Mouse (Mus musculus) c-Kit-positive CD71-positive TER-119-positive erythroid progenitor cells, embryonic 14.5 days (primary cell): Measurements from ENCODE around the gene Kxd1.
A peak's percentile ranks its signal among the peaks of the same experiment; 100 is the strongest.

Experiments used
- DNase-seq: peaks from one replicate; pipeline ENCODE4 v3.0.0-alpha.2; 2013; ENCODE audit warnings: low spot score

Kxd1 gene

DNA sequence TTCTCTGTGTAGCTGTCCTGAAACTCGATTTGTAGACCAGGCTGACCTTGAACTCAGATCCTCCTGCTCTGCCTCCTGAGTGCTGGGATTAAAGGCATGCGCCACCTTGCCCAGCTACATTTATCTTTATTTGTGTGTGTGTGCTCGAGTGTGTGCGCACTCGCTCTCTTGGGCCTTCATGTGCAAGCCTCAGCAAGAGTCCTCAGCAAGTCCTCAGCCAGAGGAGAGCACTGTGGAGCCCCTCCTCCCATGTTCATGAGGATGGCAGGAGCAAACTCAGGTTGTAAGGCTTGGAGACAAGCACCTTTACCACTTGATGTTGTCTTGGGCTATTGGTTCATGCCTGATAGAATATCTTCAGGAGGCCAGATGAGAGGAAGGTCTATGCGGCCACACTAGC lies 20.0 kb upstream of the Kxd1 start:
- no peak for DNase-seq

DNA sequence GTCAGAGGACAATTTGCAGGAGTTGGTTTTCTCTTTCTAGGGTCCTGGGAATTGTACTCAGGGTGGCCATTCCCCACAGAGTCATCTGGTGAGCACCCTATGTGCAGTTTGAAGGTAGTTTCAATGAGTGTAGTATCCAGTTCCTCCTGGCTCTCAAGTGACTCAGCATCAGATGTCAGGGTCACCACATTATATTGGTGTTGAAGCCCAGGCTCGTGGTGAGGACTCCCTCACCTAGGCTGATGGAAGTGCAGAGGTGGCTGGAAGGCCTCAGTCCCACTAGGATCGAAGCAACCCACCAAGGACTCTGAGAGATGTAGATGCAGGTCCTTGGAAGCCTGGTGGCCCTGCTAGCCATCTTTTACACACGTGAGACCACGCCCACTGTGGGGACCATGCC lies 18.7 kb upstream of the Kxd1 start:
- no peak for DNase-seq

DNA sequence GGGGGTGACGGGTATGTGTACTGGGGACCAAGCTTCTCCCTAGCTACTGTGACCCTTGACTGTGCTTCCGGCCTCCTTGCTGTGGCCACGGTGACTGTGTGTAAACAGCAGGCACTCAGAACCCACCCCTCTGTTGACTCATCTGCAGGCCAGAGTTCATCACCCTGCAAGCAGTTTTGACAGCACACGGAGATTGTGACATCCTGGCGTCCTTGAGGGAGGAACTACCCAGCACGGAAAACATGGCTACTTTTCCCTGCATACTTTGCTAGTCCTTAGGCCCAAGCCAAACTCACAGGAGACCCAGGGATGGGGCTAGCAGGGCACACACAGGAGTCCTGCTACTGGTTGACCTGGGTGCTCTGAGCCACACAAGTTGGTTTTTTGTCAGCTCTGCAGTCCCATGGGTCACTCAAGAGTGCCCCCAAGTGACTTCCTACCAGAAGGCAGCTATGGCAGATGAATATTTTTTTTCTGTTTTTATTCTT lies 16.5 kb upstream of the Kxd1 start:
- no peak for DNase-seq

DNA sequence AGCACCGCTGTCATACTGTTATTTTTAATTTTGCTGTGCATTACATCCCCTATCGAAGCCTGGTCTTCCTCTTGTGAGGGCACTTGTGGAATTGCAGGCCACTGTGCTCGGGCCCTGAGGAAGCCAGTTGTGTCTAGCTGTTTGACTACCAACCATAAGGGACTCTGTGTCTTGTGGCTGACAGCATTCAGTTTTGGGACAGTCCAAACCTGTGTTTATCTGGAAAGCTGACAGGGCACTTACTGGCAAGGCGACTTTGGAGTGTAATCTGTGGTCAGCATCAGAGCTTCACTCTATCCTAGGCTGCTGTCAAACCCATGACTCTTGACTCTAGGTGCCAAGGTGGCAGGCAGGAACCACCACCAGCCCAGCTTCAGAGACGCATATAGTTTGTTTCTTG lies 13.3 kb upstream of the Kxd1 start:
- DNase-seq: no peak

DNA sequence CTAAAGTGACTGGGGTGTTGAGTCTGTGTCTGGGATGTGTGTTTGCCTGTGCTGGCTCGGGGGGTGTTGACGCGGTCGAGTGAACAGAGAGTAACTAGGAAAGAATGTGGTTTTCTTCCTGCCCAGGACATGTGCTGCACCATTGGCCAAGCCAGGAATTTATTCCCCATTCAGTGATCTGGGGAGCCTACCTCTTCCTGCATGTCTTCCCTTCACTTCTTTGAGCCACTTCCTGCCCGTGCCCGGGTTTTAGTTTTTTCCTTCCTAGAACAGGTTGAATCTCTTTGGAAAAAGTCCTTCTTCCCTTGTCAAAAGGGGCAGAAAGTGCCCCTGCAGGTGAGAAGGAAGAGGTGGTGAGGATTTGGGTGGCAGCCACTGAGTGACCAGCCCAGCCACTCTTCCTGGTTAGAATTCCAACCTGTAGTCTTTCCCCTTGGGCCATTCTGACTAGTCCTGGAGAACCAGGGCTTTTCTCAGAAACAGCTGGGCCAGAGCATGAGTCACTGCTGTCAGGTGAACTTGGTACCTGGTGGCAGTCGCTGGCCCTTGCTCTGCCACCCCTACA lies 12.8 kb upstream of the Kxd1 start:
- DNase-seq: no peak

DNA sequence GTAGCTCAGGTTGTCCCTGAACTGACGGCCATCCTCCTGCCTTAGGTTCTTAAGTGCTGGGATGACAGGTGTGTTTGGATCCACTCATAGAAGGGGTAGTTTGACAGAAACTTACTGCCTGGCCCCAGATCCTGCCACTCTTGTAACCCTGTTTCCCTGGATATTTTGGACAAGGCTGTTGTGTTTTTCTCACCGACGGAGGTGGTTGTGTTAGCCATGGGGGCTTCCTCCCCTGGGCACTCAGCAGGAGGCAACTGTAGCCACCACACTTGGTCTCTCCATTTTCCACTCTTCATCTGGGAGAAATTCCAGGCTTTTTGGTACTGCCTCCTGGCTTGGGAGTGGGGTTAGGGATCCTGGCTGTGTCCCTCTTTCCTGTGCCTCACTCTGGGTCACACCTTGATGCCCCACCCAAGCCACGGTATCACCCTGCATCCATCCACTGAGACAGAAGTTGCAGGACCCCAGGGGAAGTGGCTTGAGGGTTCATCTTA lies 12.3 kb upstream of the Kxd1 start:
- DNase-seq: no peak

DNA sequence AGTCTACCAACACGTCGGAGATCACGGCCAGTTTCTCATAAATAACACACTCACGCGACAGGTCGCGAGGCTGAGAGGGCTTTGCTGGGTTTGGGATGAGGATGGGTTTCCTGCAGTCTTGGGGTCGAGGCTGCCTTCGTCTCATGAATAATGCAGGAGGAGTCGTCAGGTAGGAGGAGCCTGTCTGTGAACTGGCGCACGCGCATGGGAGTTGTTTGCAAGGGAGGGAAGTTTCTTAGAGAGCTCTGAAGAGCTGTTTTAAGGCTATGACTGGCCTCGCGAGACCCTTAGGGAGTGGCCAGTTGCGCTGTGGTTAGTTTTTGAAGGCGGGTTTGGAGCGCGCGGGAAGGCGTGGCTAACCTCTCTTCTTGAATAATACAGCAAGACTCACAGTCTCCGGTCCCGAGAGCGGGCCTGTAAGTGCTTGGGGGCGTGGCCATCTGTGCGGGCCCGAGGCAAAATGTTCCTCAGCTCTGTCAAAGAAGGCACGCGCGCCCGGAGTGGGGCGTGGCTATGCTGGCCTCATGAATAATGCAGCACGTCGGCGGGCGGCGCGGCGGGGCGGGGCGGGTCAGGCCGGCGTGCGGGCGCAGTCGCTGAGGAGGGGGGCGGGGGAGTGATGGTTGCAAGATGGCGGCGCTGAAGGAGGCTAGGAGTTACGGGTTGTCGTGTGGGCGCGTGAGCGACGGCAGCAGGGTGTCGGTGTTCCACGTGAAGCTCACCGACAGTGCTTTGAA lies 11.5 kb upstream of the Kxd1 start, which contains the start of gene Ell:
TSS of gene Ell (plus strand) at position 381 of the 737 bp plus-strand sequence.
- peak; percentile 99 for DNase-seq

DNA sequence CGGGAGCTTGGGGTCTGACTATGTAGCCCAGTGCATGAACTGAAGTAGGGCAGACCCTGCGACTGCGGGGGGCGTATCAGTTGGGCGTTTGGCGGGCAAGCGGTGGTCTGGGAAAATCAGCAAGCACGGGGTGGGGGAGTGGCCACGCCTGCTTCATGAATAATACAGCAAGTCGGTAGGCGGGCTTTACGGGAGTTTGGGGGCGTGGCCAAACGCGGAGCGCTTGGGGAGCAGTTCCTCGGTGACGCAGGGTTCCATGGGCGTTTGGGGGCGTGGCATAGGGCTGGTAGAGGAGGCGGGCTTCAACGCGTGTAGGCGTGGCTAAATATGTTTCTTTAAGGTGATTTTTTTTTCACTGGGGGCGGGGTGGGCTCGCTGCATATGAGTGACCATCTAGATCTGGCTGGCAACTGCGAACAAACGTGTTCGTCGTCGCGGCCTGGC lies 10.9 kb upstream of the Kxd1 start:
- DNase-seq: peak; percentile 100

DNA sequence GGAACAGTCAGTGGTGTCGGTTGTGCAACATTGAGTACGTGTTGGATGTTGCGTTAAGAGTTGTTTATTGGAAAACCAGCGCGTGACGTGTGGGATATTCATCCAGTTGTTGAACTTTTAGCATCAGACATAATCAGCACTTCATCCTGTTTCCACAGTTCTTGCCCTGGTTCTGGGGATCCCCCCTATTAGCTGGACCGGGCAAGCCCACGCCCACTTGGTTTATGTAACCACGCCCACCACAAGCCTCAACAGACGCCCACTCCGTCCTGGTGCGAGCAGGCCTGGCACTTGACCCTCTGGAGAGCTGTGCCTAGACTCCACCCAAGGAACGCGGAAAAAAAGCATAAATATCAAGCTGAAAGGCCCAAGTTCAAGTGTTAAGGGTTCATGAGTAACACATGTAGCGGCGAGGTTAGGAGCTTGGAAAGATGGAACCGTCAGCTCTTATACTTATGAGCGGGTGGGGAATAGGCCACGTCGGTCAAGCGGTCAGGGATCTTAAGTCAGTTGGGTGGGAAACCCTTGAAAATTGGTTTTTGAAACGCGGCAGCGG lies 10.3 kb upstream of the Kxd1 start:
- no peak for DNase-seq

DNA sequence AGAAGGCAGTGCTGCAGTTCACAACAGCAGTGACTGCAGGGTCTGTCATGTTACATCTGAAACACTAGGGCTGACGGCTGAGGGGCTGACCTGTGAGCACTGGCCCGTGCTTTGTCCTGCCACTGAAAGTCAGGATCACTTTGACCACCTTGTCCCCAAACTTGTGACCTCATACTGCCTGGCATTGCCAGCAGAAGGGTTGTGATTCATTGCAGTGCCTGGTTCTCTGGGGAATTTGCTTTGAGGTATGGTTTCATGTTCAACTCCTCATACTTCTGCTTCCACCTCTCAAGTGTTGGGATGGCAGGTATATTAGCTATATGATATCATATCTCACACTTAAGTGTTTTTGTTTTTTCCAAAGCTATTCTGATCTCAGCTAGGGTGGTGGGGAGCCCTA lies 7.9 kb upstream of the Kxd1 start:
- DNase-seq: no peak

DNA sequence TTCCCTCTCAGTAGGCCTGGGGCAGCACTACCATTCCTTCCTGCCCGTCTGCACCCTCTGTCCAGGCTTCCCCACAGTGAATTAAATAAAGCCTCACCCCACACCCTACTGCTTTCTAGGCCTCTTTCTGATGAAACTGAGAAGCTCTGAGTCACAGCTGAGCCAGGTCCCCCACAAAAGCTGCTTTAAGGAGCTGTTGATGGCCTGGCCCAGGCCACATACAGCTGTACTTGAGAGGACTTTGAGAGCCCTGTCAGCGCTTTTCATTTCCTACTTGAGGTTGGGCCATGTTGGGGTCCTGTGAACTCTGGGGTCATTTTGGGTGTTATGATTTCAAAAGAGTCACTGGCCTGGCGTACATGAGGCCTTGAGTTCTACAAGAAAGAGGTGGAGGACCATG lies 7.5 kb upstream of the Kxd1 start:
- DNase-seq: no peak

DNA sequence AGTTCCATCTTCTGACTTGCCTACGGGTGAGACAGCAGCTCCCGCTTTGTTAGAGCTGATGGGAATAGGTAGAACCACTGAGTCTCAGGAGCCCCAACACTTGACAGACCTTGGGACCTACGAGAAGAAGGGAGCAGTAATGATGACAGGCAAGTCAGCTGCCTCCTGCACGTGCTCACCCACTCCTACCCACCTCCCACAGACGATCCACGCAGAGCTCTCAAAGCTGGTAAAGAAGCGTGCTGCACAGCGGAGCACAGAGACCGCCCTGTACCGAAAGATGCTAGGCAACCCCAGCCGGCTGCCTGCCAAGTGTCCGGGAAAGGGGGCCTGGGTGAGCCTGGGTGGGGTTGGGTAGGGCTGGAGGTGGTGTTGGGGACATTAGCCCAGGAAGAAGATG lies 6.5 kb upstream of the Kxd1 start:
- no peak for DNase-seq

DNA sequence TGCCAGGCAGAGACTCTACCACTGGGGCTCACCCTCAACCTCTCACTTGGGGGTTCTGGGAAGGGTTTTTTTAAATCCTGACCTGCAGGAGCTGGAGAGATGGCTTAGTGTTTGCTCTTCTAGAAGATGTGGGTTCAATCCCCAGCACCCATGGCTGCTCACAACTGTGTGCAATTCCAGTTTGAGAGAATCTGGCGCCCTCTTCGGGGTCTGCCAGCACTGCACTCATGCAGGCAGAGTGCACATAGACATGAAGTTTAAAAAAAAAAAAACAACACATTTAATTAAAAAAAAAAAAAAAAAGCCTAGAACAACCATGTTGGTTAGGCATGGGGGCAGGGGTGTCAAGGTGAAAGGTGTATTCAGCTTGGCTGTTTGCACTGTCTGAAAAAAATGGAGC lies 2.6 kb upstream of the Kxd1 start:
- no peak for DNase-seq

DNA sequence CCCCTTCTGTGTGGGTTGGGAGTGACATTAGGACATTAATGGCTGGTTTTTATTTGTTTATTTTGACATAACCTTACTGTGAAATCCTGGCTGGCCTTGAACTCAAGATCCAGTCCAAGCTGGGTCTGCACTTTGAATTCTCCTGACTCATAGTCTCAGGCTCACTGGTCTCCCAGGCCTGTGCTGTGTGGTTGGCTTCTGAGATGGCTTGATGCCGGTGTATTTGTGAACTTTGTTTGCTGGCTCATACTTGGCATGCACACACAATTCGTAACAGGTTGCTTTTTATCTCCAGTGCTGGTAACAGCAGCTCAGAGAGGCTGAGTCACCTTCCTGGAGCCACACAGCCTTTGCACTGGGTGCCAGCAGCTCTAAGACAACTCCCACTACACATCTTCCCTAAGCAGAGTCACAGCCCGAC lies 2.0 kb upstream of the Kxd1 start:
- no peak for DNase-seq

DNA sequence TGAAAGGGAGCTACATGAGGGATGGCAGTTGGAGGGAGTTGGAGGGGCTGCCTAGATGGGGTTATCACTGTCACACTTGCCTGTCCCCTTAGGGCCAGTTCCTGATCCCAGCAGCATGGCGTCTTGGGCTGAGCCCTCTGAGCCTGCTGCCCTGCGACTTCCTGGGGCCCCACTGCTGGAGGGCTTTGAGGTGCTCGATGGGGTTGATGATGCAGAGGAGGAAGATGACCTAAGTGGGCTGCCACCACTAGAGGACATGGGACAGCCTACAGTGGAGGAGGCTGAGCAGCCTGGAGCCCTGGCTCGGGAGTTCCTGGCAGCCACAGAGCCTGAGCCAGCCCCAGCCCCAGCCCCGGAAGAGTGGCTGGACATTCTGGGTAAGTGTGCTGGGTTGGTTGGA lies 1.5 kb upstream of the Kxd1 start:
- DNase-seq: no peak

DNA sequence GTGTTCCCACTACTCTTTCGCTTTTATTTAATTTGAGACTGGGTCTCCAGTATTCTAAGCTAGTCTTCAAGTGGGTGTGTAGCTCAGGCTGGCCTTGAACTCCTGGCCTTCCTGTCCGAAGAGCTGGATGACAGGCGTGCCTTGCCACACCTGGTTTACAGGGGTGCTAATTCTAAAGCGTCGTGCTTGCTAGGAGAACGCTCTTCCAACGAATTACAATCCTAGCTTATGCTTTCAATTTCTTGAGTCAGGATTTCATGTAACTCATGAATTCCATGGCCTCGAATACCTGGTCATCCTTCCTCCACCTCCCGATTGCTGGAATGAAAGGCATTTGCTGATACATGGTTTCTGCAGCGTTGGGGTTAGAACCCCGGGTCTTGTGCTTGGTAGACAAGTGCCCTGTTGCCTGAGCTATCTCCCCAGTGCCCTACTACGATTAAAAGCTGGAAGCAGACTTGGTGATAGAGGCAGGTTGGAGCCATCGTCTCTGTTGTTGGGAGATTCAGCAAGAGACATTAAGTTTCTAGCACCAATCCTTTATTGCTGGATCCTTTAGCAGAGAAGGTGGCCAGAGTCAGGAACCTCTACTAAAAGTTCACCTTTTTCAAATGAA lies 534 bp upstream of the Kxd1 start:
- no peak for DNase-seq

DNA sequence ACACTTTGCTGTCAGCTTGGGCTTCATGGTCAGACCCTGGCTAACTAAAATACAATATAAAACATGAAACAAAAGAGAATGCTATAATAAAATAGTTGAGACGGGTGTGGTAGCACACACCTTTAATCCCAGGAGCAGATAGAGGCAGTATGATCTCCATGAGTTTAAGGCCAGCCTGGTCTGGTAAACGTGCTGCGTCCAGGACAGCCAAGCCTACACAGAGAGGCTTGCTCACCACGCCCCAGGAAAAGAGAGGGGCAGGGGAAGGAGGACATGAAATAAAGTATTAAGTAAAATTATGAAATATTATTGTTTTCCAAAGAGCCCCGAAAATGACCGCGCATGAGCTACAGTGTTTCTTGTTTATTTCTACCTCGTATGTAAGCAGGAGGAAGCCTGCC lies 645 bp downstream of the Kxd1 start:
- DNase-seq: no peak

DNA sequence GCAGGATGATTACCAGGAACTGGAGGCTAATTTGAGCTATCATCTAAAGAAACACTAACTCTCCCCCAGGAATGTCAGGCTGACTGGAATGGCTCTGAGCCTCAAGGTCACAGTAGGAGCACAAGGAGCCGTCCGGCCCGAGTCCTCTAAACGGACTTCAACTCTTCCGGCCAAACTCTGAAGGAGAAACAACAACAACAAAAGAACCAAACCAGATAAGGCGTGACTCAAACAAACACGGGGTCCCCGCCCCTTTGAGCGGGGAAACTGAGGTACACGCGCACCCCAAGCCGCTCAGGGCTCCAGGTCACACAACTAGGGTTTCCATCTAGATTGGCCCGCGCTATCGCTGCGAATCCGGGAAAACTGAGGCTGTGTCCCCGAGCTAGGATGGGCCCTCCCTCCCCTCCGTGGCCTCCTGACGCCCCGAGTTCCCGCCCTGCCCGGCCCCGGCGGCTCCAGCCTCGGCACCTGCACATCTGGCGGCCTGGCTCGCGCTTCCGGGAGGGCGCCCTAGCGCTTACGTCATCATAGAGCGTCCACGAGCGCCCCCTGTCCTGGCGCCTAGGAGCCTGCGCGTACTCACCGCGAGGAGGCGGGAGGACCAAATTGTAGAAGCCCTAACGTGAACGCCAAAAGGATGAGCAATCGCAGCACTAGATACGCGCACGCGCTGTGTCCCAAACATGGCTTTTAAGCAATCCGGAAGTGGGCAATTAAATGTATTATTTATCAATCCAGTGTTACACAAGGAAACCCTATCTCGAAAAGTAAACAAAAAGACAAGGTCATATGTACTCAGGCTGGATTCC lies 5.0 kb downstream of the Kxd1 start:
- peak; percentile 98 for DNase-seq

DNA sequence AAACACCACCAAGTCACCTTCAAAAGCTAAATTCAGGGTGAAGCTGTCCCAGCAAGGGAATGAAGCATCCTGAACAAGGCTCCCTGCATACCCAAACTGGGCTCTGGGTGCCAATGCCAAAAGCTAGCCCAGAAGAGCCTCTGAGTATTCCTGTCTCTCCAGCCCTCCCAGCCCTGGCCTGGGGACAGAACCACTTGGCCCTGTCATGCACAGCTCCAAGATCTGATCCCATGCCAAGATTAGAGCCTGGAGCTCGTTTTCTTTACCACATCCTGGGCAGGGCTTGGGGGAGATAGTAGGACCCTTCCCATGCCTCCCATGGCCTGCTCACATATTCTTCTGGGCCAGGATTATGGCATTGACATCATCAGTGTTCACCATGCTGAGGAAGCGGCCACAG lies 8.2 kb downstream of the Kxd1 start:
- no peak for DNase-seq

DNA sequence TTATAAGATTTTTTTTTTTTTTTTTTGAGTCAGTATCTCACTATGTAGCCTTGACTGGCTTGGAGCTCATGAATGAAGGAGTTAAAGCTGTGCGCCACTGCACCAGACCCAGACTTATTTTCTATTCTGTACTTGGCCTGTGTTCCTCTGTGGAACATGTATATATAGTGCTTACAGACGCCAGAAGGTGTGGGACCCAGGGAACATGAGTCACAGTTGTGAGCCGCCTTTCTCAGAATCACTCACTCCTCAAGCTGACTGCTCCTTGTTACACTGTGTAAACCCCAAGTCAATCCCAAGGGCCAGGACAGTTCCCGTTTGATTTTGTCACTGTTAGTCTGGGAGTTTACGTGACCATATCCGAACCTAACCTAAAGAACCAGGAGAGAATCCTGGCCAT lies 8.7 kb downstream of the Kxd1 start:
- no peak for DNase-seq

DNA sequence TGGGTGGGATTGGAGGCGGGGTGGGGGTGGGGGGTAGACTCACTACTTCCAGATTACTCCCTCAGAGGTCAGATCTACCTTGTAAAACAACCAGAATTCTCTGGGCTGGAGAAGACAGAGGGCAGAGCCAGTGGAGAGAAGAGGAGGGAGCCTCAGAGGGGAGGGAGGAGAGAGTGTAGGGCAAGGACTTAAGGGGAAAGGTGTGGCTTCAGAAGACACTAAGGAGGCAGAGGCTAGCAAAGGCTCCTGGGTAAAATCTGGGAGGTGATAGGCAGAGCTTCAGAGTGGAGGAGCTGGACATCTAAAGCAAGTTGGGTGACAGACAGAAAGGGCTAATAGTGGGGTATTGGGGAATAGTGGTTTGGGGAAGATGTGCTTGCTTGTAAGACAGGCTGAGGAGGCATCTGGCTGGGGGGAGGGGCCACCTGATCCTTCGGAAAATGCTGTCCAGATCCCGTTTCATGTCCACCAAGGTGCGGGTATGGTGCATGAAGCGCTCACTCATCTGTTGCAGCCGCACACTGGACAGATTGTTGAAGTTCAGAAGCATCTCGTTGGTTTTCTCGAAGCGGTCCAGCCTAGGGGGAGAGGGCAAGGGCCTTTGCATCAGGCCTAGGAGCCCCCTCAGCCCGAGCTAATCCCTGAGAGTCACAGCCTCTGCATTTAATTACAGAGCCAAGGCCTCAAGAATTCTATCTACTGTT lies 9.7 kb downstream of the Kxd1 start:
- no peak for DNase-seq
